Mouse (Mus musculus): ENCODE results near the gene Accs. TPM values are rescaled to one million over a fixed set of nuclear protein-coding genes. Genes with fewer than 3 reads are reported as not detected.
A peak's percentile ranks its signal among the peaks of the same experiment; 100 is the strongest.

Gene Accs
- total RNA-seq, 1 experiment = 5.5 TPM

DNA sequence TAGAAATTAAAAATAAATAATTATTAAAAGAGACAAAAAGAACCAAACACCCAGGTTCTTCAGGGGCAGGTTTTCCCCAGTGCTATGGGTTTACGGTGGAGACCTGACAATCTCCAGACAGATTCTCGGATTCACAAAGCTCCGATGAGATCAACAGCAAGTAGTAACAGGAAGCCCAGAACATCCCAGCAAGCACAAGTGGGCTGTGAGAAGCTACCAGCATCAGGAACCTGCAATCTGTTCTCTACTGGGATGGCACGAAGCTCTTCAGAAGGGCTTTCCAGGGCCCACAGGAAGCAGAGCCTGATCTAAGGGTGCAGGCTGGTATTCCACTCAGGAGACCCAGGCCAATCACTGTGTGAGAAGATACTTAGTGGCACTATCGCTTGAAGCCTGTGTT, 61.2 kb downstream of the Accs start:
- H3K9me3 ChIP-seq (ENCODE audit: control insufficient read depth, insufficient read depth, low read depth, low read length) = no peaks in the 10 kb centered on the region
- H3K4me3 ChIP-seq (ENCODE audit: insufficient read depth in 1 of 2, low read depth in 1 of 2, low read length in 2 of 2, poor library complexity in 1 of 2, severe bottlenecking in 1 of 2) = no peak overlapping the region
- TF ChIP-seq ZNF384 (IDR thresholded peaks at IDR 0.05; ENCODE audit: low read depth, low read length) = no peak
- TF ChIP-seq MAFK (IDR thresholded peaks at IDR 0.05; ENCODE audit: insufficient read depth, low read depth, low read length) = no peak
- no peak for TF ChIP-seq ZC3H11A (IDR thresholded peaks at IDR 0.05; ENCODE audit: borderline replicate concordance, low read depth, low read length)
- no peak for TF ChIP-seq HCFC1 (IDR thresholded peaks at IDR 0.05; ENCODE audit: borderline replicate concordance, insufficient read depth, low read length)
- no peak for TF ChIP-seq CHD2 (IDR thresholded peaks at IDR 0.05; ENCODE audit: low read depth, low read length)
- H3K9ac ChIP-seq (ENCODE audit: insufficient read depth, low read depth, low read length, poor library complexity, severe bottlenecking) = no peak overlapping the region
- H3K36me3 ChIP-seq (ENCODE audit: control insufficient read depth, insufficient read depth, low read length, poor library complexity, severe bottlenecking) = 0 out of 2 replicates have a peak, but pooled peaks cover 2% of the 10 kb centered on the region
- no peak for DNase-seq (ENCODE audit: low read depth, low spot score)
- H3K27ac ChIP-seq (ENCODE audit: insufficient read depth, low read depth, low read length, poor library complexity, severe bottlenecking) = no peak overlapping the region
- H3K4me1 ChIP-seq (ENCODE audit: control insufficient read depth in 2 of 2, insufficient read depth in 2 of 2, low read length in 2 of 2, poor library complexity in 1 of 2) = peaks cover 8 to 15% of the 10 kb centered on the region in 2 experiments
- in situ Hi-C loops (cut with MboI; ENCODE audit: low sequenced_read_pairs in 2 of 2, unreplicated experiment in 2 of 2) = no loop called here

DNA sequence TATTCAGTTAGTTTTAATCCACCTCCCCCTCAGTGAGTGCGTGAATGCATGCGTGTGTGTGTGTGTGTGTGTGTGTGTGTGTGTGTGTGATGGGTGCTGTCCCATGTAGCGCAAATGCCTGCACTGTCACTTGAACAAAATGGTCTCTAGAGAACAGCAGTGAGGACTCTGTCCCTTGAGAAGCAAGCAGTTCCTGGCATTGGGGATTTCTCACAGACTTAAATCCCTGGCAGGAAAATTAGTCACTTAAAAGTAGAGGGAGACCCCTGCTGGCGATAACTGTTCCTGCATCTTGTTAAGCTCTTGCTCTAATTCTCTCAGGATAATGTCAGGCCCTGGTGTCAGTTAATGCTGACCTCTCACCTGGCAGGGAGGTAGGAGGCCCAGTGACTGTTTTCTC, 63.6 kb downstream of the Accs start:
- in situ Hi-C loops (cut with MboI; ENCODE audit: low sequenced_read_pairs in 2 of 2, unreplicated experiment in 2 of 2) = no loop called here
- TF ChIP-seq ZC3H11A (IDR thresholded peaks at IDR 0.05; ENCODE audit: borderline replicate concordance, low read depth, low read length) = no peak
- no peak for TF ChIP-seq CHD2 (IDR thresholded peaks at IDR 0.05; ENCODE audit: low read depth, low read length)
- no peak for TF ChIP-seq HCFC1 (IDR thresholded peaks at IDR 0.05; ENCODE audit: borderline replicate concordance, insufficient read depth, low read length)
- no peak for TF ChIP-seq MAFK (IDR thresholded peaks at IDR 0.05; ENCODE audit: insufficient read depth, low read depth, low read length)
- TF ChIP-seq ZNF384 (IDR thresholded peaks at IDR 0.05; ENCODE audit: low read depth, low read length) = no peak
- no peak overlapping the region for H3K27ac ChIP-seq (ENCODE audit: insufficient read depth, low read depth, low read length, poor library complexity, severe bottlenecking)
- H3K36me3 ChIP-seq (ENCODE audit: control insufficient read depth, insufficient read depth, low read length, poor library complexity, severe bottlenecking) = no peaks in the 10 kb centered on the region
- H3K9ac ChIP-seq (ENCODE audit: insufficient read depth, low read depth, low read length, poor library complexity, severe bottlenecking) = no peak overlapping the region
- H3K9me3 ChIP-seq (ENCODE audit: control insufficient read depth, insufficient read depth, low read depth, low read length) = no peaks in the 10 kb centered on the region
- DNase-seq (ENCODE audit: low read depth, low spot score) = peak; percentile 79
- peaks cover 8 to 15% of the 10 kb centered on the region in 2 experiments for H3K4me1 ChIP-seq (ENCODE audit: control insufficient read depth in 2 of 2, insufficient read depth in 2 of 2, low read length in 2 of 2, poor library complexity in 1 of 2)
- no peak overlapping the region for H3K4me3 ChIP-seq (ENCODE audit: insufficient read depth in 1 of 2, low read depth in 1 of 2, low read length in 2 of 2, poor library complexity in 1 of 2, severe bottlenecking in 1 of 2)

DNA sequence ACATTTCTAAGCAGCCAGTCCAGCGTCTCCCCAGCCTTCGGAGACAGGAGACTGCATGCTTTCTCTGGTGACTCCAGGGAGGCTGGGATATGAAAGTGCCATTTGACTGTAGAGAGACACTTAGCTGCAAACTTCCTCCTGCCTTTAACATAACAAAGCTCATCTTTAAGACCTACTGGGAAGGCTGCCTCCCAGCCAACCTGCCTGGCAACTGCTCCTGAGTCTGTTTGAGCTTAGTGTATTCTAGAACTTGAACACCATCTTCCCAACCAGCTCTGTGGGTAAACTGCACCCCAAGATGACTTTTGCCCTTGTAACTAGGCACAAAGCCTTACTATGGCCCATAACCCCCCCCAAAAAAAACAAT, 64.3 kb downstream of the Accs start:
- TF ChIP-seq CHD2 (IDR thresholded peaks at IDR 0.05; ENCODE audit: low read depth, low read length) = no peak
- no peak for TF ChIP-seq ZNF384 (IDR thresholded peaks at IDR 0.05; ENCODE audit: low read depth, low read length)
- TF ChIP-seq HCFC1 (IDR thresholded peaks at IDR 0.05; ENCODE audit: borderline replicate concordance, insufficient read depth, low read length) = no peak
- TF ChIP-seq MAFK (IDR thresholded peaks at IDR 0.05; ENCODE audit: insufficient read depth, low read depth, low read length) = no peak
- no peak for TF ChIP-seq ZC3H11A (IDR thresholded peaks at IDR 0.05; ENCODE audit: borderline replicate concordance, low read depth, low read length)

DNA sequence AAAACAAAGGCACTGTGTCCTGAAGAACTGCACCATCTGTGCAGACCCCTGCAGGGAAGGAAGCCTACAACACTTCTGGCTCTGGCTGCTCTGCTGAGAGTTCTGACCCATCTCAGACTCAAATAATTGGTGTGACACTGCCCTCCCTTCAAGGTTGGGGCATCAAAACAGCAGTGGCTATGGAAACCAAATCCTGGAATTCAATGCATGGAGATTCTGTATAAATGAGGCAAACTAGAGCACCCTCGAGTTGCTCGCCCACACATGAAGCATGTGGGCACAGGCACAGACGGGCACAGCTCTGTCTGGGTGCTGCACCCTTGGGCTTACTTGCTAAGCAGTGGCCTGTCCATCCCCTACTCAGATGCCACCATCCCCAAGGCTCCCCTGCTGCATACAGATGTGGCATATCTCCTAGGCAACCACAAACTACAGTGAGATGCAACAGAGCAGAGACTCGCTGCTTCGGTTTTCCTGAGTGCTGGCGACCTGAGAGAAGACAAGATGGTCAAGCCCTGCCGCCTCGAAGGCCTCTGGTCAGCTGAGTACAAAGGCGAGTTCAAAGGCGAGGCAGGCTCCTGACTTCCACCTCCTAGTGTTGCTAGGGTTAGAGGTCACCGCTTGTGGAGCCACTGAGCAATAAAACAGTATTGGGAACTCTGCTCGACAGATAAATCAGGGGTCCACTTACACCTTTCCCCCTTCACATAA, 64.9 kb downstream of the Accs start:
- DNase-seq (ENCODE audit: low read depth, low spot score) = no peak
- no peak overlapping the region for H3K9ac ChIP-seq (ENCODE audit: insufficient read depth, low read depth, low read length, poor library complexity, severe bottlenecking)
- H3K36me3 ChIP-seq (ENCODE audit: control insufficient read depth, insufficient read depth, low read length, poor library complexity, severe bottlenecking) = no peaks in the 10 kb centered on the region
- in situ Hi-C loops (cut with MboI; ENCODE audit: low sequenced_read_pairs in 2 of 2, unreplicated experiment in 2 of 2) = no loop called here
- peaks cover 8 to 15% of the 10 kb centered on the region in 2 experiments for H3K4me1 ChIP-seq (ENCODE audit: control insufficient read depth in 2 of 2, insufficient read depth in 2 of 2, low read length in 2 of 2, poor library complexity in 1 of 2)
- H3K27ac ChIP-seq (ENCODE audit: insufficient read depth, low read depth, low read length, poor library complexity, severe bottlenecking) = no peak overlapping the region
- TF ChIP-seq ZNF384 (IDR thresholded peaks at IDR 0.05; ENCODE audit: low read depth, low read length) = no peak
- TF ChIP-seq ZC3H11A (IDR thresholded peaks at IDR 0.05; ENCODE audit: borderline replicate concordance, low read depth, low read length) = no peak
- no peak for TF ChIP-seq CHD2 (IDR thresholded peaks at IDR 0.05; ENCODE audit: low read depth, low read length)
- no peak for TF ChIP-seq MAFK (IDR thresholded peaks at IDR 0.05; ENCODE audit: insufficient read depth, low read depth, low read length)
- H3K9me3 ChIP-seq (ENCODE audit: control insufficient read depth, insufficient read depth, low read depth, low read length) = no peaks in the 10 kb centered on the region
- H3K4me3 ChIP-seq (ENCODE audit: insufficient read depth in 1 of 2, low read depth in 1 of 2, low read length in 2 of 2, poor library complexity in 1 of 2, severe bottlenecking in 1 of 2) = no peak overlapping the region

More for the DNA sequence above, 64.3 kb downstream of the Accs start:
- no peak overlapping the region for H3K4me3 ChIP-seq (ENCODE audit: insufficient read depth in 1 of 2, low read depth in 1 of 2, low read length in 2 of 2, poor library complexity in 1 of 2, severe bottlenecking in 1 of 2)
- peaks cover 8 to 15% of the 10 kb centered on the region in 2 experiments for H3K4me1 ChIP-seq (ENCODE audit: control insufficient read depth in 2 of 2, insufficient read depth in 2 of 2, low read length in 2 of 2, poor library complexity in 1 of 2)
- H3K27ac ChIP-seq (ENCODE audit: insufficient read depth, low read depth, low read length, poor library complexity, severe bottlenecking) = no peak overlapping the region
- H3K9me3 ChIP-seq (ENCODE audit: control insufficient read depth, insufficient read depth, low read depth, low read length) = no peaks in the 10 kb centered on the region
- no peaks in the 10 kb centered on the region for H3K36me3 ChIP-seq (ENCODE audit: control insufficient read depth, insufficient read depth, low read length, poor library complexity, severe bottlenecking)
- peak; percentile 40 for DNase-seq (ENCODE audit: low read depth, low spot score)
- in situ Hi-C loops (cut with MboI; ENCODE audit: low sequenced_read_pairs in 2 of 2, unreplicated experiment in 2 of 2) = no loop called here
- H3K9ac ChIP-seq (ENCODE audit: insufficient read depth, low read depth, low read length, poor library complexity, severe bottlenecking) = no peak overlapping the region
